Mouse (Mus musculus) forebrain, embryonic 11.5 days (tissue): ENCODE results near the gene Llgl2. TPM values are rescaled to one million over a fixed set of nuclear protein-coding genes. Genes with fewer than 3 reads are reported as not detected.
A peak's percentile ranks its signal among the peaks of the same experiment; 100 is the strongest.

ENCODE experiments used
- ATAC-seq: fragments of 200-750 bp; cut with Nextera tagmentation; replicated peaks from 2 replicates; pipeline ENCODE4 v1.8.0; 2017; ENCODE audit warnings: moderate TSS enrichment; ENCODE audit not compliant: low FRiP score
- DNase-seq: peaks from one replicate; pipeline ENCODE4 v3.0.0-alpha.2; 2017; ENCODE audit warnings: low spot score
- H3K27ac ChIP-seq: fragments of 300-500 bp; sonication (generic); 2 replicates; pipeline ENCODE4 v1.5.1; 2014; ENCODE audit warnings: low read depth, low read length
- H3K27me3 ChIP-seq: fragments of 300-500 bp; sonication (generic); 2 replicates; pipeline ENCODE4 v1.6.1; 2014; ENCODE audit warnings: mild to moderate bottlenecking, low read length, mixed read lengths; ENCODE audit not compliant: control insufficient read depth, insufficient read depth
- H3K36me3 ChIP-seq: fragments of 300-500 bp; sonication (generic); 2 replicates; pipeline ENCODE4 v1.6.1; 2014; ENCODE audit warnings: mild to moderate bottlenecking, low read length, moderate library complexity, mixed read lengths; ENCODE audit not compliant: control insufficient read depth, insufficient read depth
- H3K4me1 ChIP-seq: fragments of 300-500 bp; sonication (generic); replicated peaks from 2 replicates; pipeline ENCODE4 v1.6.1; 2014; ENCODE audit warnings: low read length, mixed read lengths; ENCODE audit not compliant: control insufficient read depth, insufficient read depth
- H3K4me2 ChIP-seq: fragments of 300-500 bp; sonication (generic); 2 replicates; pipeline ENCODE4 v1.6.1; 2014; ENCODE audit warnings: low read depth, mild to moderate bottlenecking, low read length, moderate library complexity, mixed read lengths; ENCODE audit not compliant: severe bottlenecking
- H3K4me3 ChIP-seq: fragments of 300-500 bp; sonication (generic); 2 replicates; pipeline ENCODE4 v1.5.1; 2014; ENCODE audit warnings: low read depth, low read length
- H3K9ac ChIP-seq: fragments of 300-500 bp; sonication (generic); 2 replicates; pipeline ENCODE4 v1.6.1; 2014; ENCODE audit warnings: low read length
- H3K9me3 ChIP-seq: fragments of 300-500 bp; sonication (generic); 2 replicates; pipeline ENCODE4 v1.6.1; 2016; ENCODE audit warnings: low read length, mixed read lengths; ENCODE audit not compliant: control insufficient read depth
- WGBS: fragments of 180-500 bp; shearing (Covaris S2); extraction: QIAGEN DNeasy Blood & Tissue Kit; methylation state at CpG from one replicate; pipeline ENCODE4 v1.1.7; 2014; 5-methylcytosine and 5-hydroxymethylcytosine counted together
- polyA plus RNA-seq: library from polyadenylated mRNA; unstranded; fragments of >200 nt; fragmentation: Nextera tagmentation; extraction: Ambion mirVana; gene quantifications from 2 replicates; pipeline ENCODE4 v1.2.1, GENCODE M21; 2014

Gene Llgl2
- polyA plus RNA-seq, 1 experiment from 2014 or later, result 3.9 TPM

GRCm38 (mm10) chr11:115899486-115900266, 75.8 kb downstream of the Llgl2 start, which contains the start of gene Smim5:
Gene Smim5 (plus strand): TSS chr11:115899966.
- 0 out of 2 replicates have a peak within 1 kb of the TSS, but pooled peaks have one; percentile 15 for H3K4me2 ChIP-seq
- no peak within 1 kb of the TSS for H3K27ac ChIP-seq
- WGBS, result 35% methylated on average over 16 of the region's 16 CpGs
- H3K4me1 ChIP-seq, result peaks cover 10% of the 10 kb centered on the region; the same call in 1 of the 2 replicates
- peak; percentile 55 for DNase-seq
- H3K9me3 ChIP-seq, result no peaks in the 10 kb centered on the region
- peak within 1 kb of the TSS; percentile 6; the same call in 1 of the 2 replicates for H3K9ac ChIP-seq
- no peak within 1 kb of the TSS for H3K4me3 ChIP-seq
- no peaks in the 10 kb centered on the region for H3K27me3 ChIP-seq
- ATAC-seq, result no peak
- H3K36me3 ChIP-seq, result peaks cover 3% of the 10 kb centered on the region; the same call in 1 of the 2 replicates

GRCm38 (mm10) chr11:115900561-115901337, 76.9 kb downstream of the Llgl2 start:
- WGBS, result 74% methylated on average over 8 of the region's 8 CpGs
- Histone ChIP-seq H3K4me2 (0 out of 2 replicates have a peak overlapping the region, but pooled peaks have one; percentile 15), H3K9me3 (no peaks in the 10 kb centered on the region), H3K27ac (no peak overlapping the region), H3K4me1 (peaks cover 10% of the 10 kb centered on the region; the same call in 1 of the 2 replicates), H3K27me3 (no peaks in the 10 kb centered on the region), H3K4me3 (no peak overlapping the region), H3K36me3 (no peaks in the 10 kb centered on the region), H3K9ac (peak overlapping the region; percentile 6; the same call in 1 of the 2 replicates)
- ATAC-seq (no peak), DNase-seq (no peak)

- Histone ChIP-seq H3K36me3 (no peaks in the 10 kb centered on the region), H3K4me2 (0 out of 2 replicates have a peak overlapping the region, but pooled peaks have one; percentile 2), H3K9ac (no peak overlapping the region), H3K27me3 (no peaks in the 10 kb centered on the region), H3K4me3 (no peak overlapping the region), H3K9me3 (no peaks in the 10 kb centered on the region), H3K4me1 (peaks cover 10% of the 10 kb centered on the region; the same call in 1 of the 2 replicates), H3K27ac (peak overlapping the region; percentile 18; the same call in 1 of the 2 replicates)
- DNase-seq (peak; percentile 46), ATAC-seq (no peak)
- WGBS, result 94% methylated on average over 9 of the region's 9 CpGs
Observed at GRCm38 (mm10) chr11:115901338-115902161, 77.7 kb downstream of the Llgl2 start.

- ATAC-seq (no peak), DNase-seq (no peak)
- Histone ChIP-seq H3K36me3 (no peaks in the 10 kb centered on the region), H3K27me3 (no peaks in the 10 kb centered on the region), H3K9me3 (no peaks in the 10 kb centered on the region), H3K9ac (no peak overlapping the region), H3K27ac (peak overlapping the region; percentile 39), H3K4me1 (peaks cover 10% of the 10 kb centered on the region; the same call in 1 of the 2 replicates), H3K4me3 (no peak overlapping the region), H3K4me2 (no peak overlapping the region)
- WGBS, result 90% methylated on average over 5 of the region's 5 CpGs
Observed at GRCm38 (mm10) chr11:115902177-115902576, 78.3 kb downstream of the Llgl2 start.

GRCm38 (mm10) chr11:115902831-115903230, 79.0 kb downstream of the Llgl2 start:
- Histone ChIP-seq H3K27ac (0 out of 2 replicates have a peak overlapping the region, but pooled peaks have one; percentile 6), H3K27me3 (no peaks in the 10 kb centered on the region), H3K36me3 (no peaks in the 10 kb centered on the region), H3K4me1 (peaks cover 10% of the 10 kb centered on the region; the same call in 1 of the 2 replicates), H3K4me3 (no peak overlapping the region), H3K4me2 (no peak overlapping the region), H3K9me3 (no peaks in the 10 kb centered on the region), H3K9ac (no peak overlapping the region)
- DNase-seq (no peak), ATAC-seq (no peak)
- 93% methylated on average over 1 of the region's 1 CpGs for WGBS

- peak; percentile 54 for DNase-seq
- peaks cover 10% of the 10 kb centered on the region; the same call in 1 of the 2 replicates for H3K4me1 ChIP-seq
- H3K27me3 ChIP-seq, result no peaks in the 10 kb centered on the region
- H3K9me3 ChIP-seq, result no peaks in the 10 kb centered on the region
- no peak overlapping the region for H3K9ac ChIP-seq
- H3K4me2 ChIP-seq, result no peak overlapping the region
- no peak overlapping the region for H3K4me3 ChIP-seq
- 0 out of 2 replicates have a peak overlapping the region, but pooled peaks have one; percentile 6 for H3K27ac ChIP-seq
- WGBS, result 83% methylated on average over 11 of the region's 11 CpGs
- no peak for ATAC-seq
- no peaks in the 10 kb centered on the region for H3K36me3 ChIP-seq
Observed at GRCm38 (mm10) chr11:115903384-115904230, 79.8 kb downstream of the Llgl2 start.

GRCm38 (mm10) chr11:115904231-115904955, 80.5 kb downstream of the Llgl2 start:
- DNase-seq (no peak), ATAC-seq (no peak)
- no peak overlapping the region for H3K4me2 ChIP-seq
- WGBS, result 88% methylated on average over 8 of the region's 8 CpGs
- no peaks in the 10 kb centered on the region for H3K9me3 ChIP-seq
- H3K4me1 ChIP-seq, result peaks cover 10% of the 10 kb centered on the region; the same call in 1 of the 2 replicates
- H3K9ac ChIP-seq, result no peak overlapping the region
- H3K27ac ChIP-seq, result no peak overlapping the region
- H3K4me3 ChIP-seq, result no peak overlapping the region
- H3K36me3 ChIP-seq, result no peaks in the 10 kb centered on the region
- no peaks in the 10 kb centered on the region for H3K27me3 ChIP-seq
